Mouse (Mus musculus): ENCODE data around the gene Umps. TPM values are rescaled to one million over a fixed set of nuclear protein-coding genes. Genes with fewer than 3 reads are reported as not detected.
A peak's percentile ranks its signal among the peaks of the same experiment; 100 is the strongest.

Gene Umps
- polyA plus RNA-seq, 1 experiment from 2014 or later, result 24.1 TPM

DNA sequence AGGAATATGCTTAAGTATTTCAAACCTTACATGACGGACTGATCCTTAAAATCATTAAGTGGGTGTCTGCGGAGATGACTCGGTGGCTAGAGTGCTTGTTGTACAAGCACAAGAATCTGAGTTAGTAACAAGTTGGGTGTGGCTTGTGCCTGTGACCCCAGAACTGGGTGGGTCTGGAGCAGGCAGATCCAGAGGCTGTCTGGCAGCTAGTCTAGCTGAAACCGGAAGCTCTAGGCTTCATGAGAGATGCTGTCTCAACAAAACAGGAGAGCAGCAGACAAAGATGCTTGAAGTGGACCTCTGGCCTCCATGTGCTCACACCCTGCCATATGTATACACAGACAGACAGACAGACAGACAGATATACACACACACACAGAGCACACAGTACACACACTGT, 23.9 kb upstream of the Umps start:
- no peak overlapping the region for H3K27ac ChIP-seq
- no peak overlapping the region for H3K9ac ChIP-seq
- no peak overlapping the region for H3K4me2 ChIP-seq
- 0 out of 2 replicates have a peak, but pooled peaks cover 7% of the 10 kb centered on the region for H3K36me3 ChIP-seq (replicated peaks)
- WGBS, result 86% methylated on average over 4 of the region's 4 CpGs
- H3K9me3 ChIP-seq, result no peaks in the 10 kb centered on the region
- no peaks in the 10 kb centered on the region for H3K4me1 ChIP-seq
- H3K4me3 ChIP-seq, result no peak overlapping the region
- no peaks in the 10 kb centered on the region for H3K27me3 ChIP-seq (replicated peaks)
- ATAC-seq (replicated peaks), result no peak

DNA sequence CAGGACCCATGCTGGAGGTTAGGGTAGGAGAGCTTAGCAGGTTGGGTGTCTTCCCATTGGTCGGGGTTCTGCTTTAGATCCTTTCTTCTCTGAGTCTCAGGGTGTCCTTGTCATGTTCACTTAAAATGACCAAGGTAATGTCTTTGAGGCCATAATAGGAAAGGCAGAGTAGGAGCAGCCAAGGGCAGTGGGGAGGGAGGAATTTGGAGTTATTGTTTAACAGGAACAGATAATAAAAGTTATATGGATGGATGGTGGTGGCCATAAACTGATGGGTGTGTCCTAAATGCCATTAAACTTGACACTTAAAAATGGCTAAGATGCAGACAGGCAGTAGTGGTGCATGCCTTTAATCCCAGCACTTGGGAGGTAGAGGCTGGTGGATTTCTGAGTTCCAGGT, 22.3 kb upstream of the Umps start:
- H3K4me3 ChIP-seq, result no peak overlapping the region
- no peak overlapping the region for H3K9ac ChIP-seq
- H3K36me3 ChIP-seq (replicated peaks), result peaks cover 11% of the 10 kb centered on the region; the same call in 1 of the 2 replicates
- H3K9me3 ChIP-seq, result no peaks in the 10 kb centered on the region
- no peak overlapping the region for H3K4me2 ChIP-seq
- ATAC-seq (replicated peaks), result no peak
- no peak overlapping the region for H3K27ac ChIP-seq
- no peaks in the 10 kb centered on the region for H3K27me3 ChIP-seq (replicated peaks)
- no peaks in the 10 kb centered on the region for H3K4me1 ChIP-seq
- WGBS, result 95% methylated on average over 1 of the region's 1 CpGs

DNA sequence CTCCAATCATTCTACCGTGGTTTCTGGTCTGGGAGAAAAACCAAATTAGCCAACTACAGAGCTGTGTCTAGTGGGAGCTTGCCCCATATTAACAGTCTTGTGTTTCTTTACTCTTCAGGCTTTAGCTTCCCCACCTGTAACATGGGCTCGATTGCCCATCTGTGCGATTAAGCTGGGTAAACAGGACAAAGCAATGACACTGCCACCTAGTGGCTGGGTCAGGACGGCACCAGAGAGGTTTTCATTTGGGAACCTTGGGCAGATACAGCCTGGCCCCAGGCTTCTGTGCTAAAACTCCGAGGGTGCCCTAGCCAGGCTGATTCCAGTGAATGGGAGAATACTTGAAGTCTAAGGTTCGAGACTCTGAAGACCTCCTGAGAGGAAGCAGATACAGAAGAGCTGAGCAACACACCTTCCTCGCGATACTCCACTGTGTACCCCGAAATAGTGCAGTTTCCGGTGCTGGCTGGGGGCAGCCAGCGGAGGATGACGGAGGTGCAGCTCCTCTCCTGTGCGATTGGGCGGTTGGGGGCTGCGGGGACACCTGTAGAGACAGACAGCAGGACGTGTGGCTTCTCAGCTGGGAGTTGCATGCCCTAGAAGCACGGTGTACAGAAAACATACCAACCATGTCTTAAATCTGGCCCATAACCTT, 21.6 kb upstream of the Umps start:
- no peaks in the 10 kb centered on the region for H3K9me3 ChIP-seq
- ATAC-seq (replicated peaks), result no peak
- H3K27me3 ChIP-seq (replicated peaks), result no peaks in the 10 kb centered on the region
- WGBS, result 60% methylated on average over 17 of the region's 17 CpGs
- H3K4me1 ChIP-seq, result no peaks in the 10 kb centered on the region
- H3K27ac ChIP-seq, result no peak overlapping the region
- H3K4me3 ChIP-seq, result no peak overlapping the region
- H3K4me2 ChIP-seq, result no peak overlapping the region
- H3K9ac ChIP-seq, result no peak overlapping the region
- peaks cover 11% of the 10 kb centered on the region; the same call in 1 of the 2 replicates for H3K36me3 ChIP-seq (replicated peaks)

DNA sequence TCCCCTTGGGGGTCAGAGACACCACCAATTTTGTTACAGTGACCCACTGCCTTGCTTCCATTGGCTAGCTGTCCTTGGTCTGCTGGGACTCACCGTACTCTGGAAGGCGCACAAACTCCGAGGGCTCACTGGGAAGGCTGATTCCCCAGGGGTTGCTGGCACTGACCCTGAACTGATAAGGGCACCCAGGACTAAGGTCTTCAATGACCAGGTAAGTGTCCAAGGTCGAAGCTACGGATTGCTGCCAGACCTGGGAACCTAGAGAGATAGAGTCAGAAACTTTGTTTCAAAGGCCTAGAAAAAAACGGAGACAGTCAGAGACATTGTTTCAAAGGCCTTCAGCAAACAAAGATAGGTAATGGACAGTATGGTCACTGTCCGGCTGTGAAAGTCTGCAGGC, 20.2 kb upstream of the Umps start:
- H3K4me1 ChIP-seq, result no peaks in the 10 kb centered on the region
- no peak for ATAC-seq (replicated peaks)
- no peak overlapping the region for H3K4me3 ChIP-seq
- H3K4me2 ChIP-seq, result no peak overlapping the region
- H3K9ac ChIP-seq, result no peak overlapping the region
- H3K36me3 ChIP-seq (replicated peaks), result peaks cover 14% of the 10 kb centered on the region; the same call in 1 of the 2 replicates
- H3K27ac ChIP-seq, result no peak overlapping the region
- WGBS, result 87% methylated on average over 7 of the region's 7 CpGs
- H3K27me3 ChIP-seq (replicated peaks), result no peaks in the 10 kb centered on the region
- H3K9me3 ChIP-seq, result no peaks in the 10 kb centered on the region

DNA sequence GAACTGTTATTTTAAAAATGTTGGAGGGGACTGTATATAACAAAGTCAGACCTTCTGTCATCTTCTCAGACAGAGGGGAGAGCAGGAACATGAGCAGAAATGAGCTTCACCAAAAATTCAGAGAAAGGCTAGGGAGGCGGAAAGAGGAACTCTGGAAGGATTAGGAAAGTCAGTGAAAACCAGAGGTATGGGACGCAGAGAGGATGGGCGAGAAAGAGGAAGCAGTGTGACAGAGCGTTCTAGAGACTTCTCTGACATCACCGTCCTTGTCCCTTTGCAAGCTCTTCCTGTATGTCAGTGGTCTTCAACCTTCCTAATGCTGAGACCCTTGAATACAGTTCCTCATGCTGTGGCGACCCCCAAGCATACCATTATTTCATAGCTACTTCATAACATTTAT, 18.5 kb upstream of the Umps start:
- ATAC-seq (replicated peaks), result no peak
- no peak overlapping the region for H3K4me3 ChIP-seq
- no peak overlapping the region for H3K9ac ChIP-seq
- WGBS, result 92% methylated on average over 6 of the region's 6 CpGs
- no peaks in the 10 kb centered on the region for H3K27me3 ChIP-seq (replicated peaks)
- H3K9me3 ChIP-seq, result no peaks in the 10 kb centered on the region
- H3K27ac ChIP-seq, result no peak overlapping the region
- H3K4me2 ChIP-seq, result no peak overlapping the region
- no peaks in the 10 kb centered on the region for H3K4me1 ChIP-seq
- H3K36me3 ChIP-seq (replicated peaks), result peaks cover 14% of the 10 kb centered on the region; the same call in 1 of the 2 replicates

DNA sequence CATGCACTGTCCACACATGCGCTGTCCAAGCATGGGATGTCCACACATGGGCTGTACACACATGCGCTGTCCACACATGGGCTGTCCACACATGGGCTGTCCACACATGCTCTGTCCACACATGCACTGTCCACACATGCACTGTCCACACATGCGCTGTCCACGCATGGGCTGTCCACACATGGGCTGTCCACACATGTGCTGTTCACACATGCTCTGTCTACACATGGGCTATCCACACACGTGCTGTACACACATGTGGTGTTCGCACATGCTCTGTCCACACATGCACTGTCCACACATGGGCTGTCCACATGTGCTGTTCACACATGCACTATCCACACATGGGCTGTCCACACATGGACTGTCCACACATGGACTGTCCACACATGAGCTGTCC, 16.9 kb upstream of the Umps start:
- Histone ChIP-seq H3K4me3 (no peak overlapping the region), H3K9me3 (no peaks in the 10 kb centered on the region), H3K36me3 (replicated peaks) (peaks cover 13% of the 10 kb centered on the region; the same call in 1 of the 2 replicates), H3K4me1 (no peaks in the 10 kb centered on the region), H3K27me3 (replicated peaks) (no peaks in the 10 kb centered on the region), H3K4me2 (no peak overlapping the region), H3K9ac (no peak overlapping the region), H3K27ac (no peak overlapping the region)
- ATAC-seq (replicated peaks), result no peak
- 97% methylated on average over 6 of the region's 6 CpGs for WGBS

DNA sequence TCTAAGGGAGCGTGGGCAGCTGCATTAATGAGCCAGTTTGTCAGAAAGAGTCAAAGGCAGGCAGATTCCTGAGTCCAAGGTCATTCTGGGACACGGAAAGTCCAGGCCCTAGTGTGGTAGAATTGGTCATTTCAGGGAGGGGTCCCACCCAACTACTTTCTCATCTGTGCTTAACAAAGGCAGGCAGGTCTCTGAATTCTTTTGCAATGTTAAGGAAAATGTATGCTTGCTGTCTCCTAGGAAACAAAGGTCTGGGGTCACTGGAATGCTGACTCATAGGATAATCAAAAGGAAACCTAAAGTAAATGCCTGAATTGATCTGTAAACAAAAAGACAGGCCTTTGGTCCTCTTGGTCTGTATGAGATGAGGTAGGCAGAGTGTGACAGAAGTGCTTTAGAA, 13.0 kb upstream of the Umps start:
- H3K9ac ChIP-seq, result no peak overlapping the region
- ATAC-seq (replicated peaks), result no peak
- no peak overlapping the region for H3K4me2 ChIP-seq
- H3K36me3 ChIP-seq (replicated peaks), result peaks cover 27% of the 10 kb centered on the region
- no peak overlapping the region for H3K27ac ChIP-seq
- H3K4me1 ChIP-seq, result no peaks in the 10 kb centered on the region
- WGBS, result 35% methylated on average over 2 of the region's 2 CpGs
- H3K4me3 ChIP-seq, result no peak overlapping the region
- no peaks in the 10 kb centered on the region for H3K27me3 ChIP-seq (replicated peaks)
- no peaks in the 10 kb centered on the region for H3K9me3 ChIP-seq

DNA sequence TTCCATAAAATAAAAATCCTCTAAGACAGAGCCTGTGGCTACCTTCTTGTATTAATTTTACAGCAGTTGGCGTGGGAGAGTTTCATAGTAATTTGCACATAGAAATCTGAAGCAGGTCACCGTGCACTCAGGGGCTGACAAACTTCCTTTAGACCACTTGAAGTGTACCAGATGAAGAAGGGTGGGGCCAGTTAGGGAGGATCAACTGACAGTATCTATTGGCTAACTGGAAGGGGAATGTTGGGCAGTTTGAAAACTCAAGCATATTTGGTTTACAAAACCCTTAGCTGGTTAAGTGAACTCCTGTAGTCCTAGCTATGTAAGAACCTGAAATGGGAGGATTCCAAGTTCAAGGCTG, 424 bp upstream of the Umps start:
- Histone ChIP-seq H3K9me3 (no peaks in the 10 kb centered on the region), H3K4me3 (peak overlapping the region; percentile 67), H3K9ac (peak overlapping the region; percentile 66), H3K27ac (peak overlapping the region; percentile 62), H3K36me3 (replicated peaks) (0 out of 2 replicates have a peak, but pooled peaks cover 10% of the 10 kb centered on the region), H3K27me3 (replicated peaks) (no peaks in the 10 kb centered on the region), H3K4me2 (peak overlapping the region; percentile 95), H3K4me1 (peaks cover 16% of the 10 kb centered on the region)
- 62% methylated on average over 2 of the region's 2 CpGs for WGBS
- ATAC-seq (replicated peaks), result peak; percentile 35

DNA sequence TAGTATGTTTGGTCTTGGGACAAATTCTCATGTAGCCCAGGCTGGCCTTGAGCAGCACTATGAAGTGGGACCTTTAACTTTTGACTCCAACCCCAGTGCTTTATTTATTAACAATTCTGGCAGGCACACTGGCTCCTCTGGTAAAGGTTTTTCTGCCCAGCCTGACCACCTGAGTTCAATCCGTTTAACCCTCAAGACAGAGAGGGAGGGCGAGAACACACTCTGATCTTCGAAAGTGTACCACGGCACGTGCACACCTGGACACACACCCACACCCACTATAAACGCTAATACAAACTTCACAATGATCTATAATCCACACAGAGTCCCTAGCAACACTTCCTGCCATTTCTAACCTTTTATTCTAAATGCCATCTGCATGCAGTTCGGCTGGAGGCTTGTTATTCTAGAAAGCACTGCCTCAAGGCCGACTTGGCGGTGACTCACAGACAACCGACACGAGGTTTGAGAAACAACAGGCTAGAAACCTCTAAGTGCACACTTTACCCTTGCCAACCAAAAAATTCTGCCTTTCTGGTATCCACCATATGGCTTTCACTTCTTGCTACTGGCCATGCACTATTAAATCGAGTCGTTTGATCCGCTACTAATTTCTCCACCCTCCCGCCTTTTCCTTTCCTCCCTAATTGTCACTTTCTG, 830 bp downstream of the Umps start:
- no peaks in the 10 kb centered on the region for H3K27me3 ChIP-seq (replicated peaks)
- peaks cover 16% of the 10 kb centered on the region for H3K4me1 ChIP-seq
- peak overlapping the region; percentile 95 for H3K4me2 ChIP-seq
- H3K9me3 ChIP-seq, result no peaks in the 10 kb centered on the region
- 0 out of 2 replicates have a peak overlapping the region, but pooled peaks have one; percentile 62 for H3K27ac ChIP-seq
- peak overlapping the region; percentile 66 for H3K9ac ChIP-seq
- peak; percentile 27; the same call in 1 of the 2 replicates for ATAC-seq (replicated peaks)
- peaks cover 21% of the 10 kb centered on the region; the same call in 1 of the 2 replicates for H3K36me3 ChIP-seq (replicated peaks)
- peak overlapping the region; percentile 67 for H3K4me3 ChIP-seq
- 15% methylated on average over 15 of the region's 15 CpGs for WGBS

DNA sequence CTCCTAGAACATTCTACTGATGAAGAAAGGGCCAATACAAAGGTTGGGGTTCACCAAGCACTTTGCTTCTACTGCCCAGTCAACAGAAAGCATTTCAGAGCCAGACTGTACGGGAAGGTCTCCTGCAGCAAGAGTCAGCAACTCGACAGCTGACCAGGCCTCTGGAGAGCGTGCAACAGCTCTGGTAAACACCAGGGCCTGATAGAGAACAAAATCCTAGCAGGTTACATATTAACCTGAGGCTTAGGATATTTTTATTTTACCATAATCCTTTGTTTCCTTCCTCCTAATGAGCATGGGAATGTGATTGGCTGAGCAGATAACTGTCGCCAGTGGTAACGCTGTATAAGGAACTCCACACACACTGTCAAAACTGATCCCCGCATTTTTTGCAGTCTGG, 3.3 kb downstream of the Umps start:
- H3K4me1 ChIP-seq, result peaks cover 16% of the 10 kb centered on the region
- H3K9ac ChIP-seq, result no peak overlapping the region
- no peak for ATAC-seq (replicated peaks)
- no peak overlapping the region for H3K4me3 ChIP-seq
- H3K9me3 ChIP-seq, result no peaks in the 10 kb centered on the region
- H3K4me2 ChIP-seq, result no peak overlapping the region
- H3K27me3 ChIP-seq (replicated peaks), result no peaks in the 10 kb centered on the region
- no peak overlapping the region for H3K27ac ChIP-seq
- WGBS, result 94% methylated on average over 6 of the region's 6 CpGs
- peaks cover 25% of the 10 kb centered on the region; the same call in 1 of the 2 replicates for H3K36me3 ChIP-seq (replicated peaks)

DNA sequence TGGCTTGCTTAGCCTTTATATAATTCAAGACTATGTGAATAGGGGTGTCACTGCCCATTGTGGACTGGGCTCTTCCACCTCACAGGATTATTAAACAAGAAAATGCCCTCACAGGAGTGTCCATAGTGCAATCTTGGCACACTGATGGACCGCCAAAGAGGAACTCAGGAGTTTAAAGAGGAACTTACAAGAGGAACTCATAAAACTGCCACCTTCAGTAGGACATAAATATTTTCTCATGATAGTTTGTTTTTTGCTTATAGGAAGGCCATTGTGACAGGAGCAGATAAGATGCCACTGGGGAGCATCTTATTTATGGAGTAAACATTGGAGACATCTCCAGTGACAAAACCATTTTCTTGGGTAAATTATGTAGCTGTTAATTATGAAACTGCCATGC, 12.0 kb downstream of the Umps start:
- H3K4me3 ChIP-seq, result no peak overlapping the region
- WGBS, result 95% methylated on average over 1 of the region's 1 CpGs
- H3K36me3 ChIP-seq (replicated peaks), result peaks cover 18% of the 10 kb centered on the region
- no peaks in the 10 kb centered on the region for H3K27me3 ChIP-seq (replicated peaks)
- H3K9ac ChIP-seq, result no peak overlapping the region
- no peaks in the 10 kb centered on the region for H3K9me3 ChIP-seq
- no peak for ATAC-seq (replicated peaks)
- no peak overlapping the region for H3K27ac ChIP-seq
- no peak overlapping the region for H3K4me2 ChIP-seq
- no peaks in the 10 kb centered on the region for H3K4me1 ChIP-seq

DNA sequence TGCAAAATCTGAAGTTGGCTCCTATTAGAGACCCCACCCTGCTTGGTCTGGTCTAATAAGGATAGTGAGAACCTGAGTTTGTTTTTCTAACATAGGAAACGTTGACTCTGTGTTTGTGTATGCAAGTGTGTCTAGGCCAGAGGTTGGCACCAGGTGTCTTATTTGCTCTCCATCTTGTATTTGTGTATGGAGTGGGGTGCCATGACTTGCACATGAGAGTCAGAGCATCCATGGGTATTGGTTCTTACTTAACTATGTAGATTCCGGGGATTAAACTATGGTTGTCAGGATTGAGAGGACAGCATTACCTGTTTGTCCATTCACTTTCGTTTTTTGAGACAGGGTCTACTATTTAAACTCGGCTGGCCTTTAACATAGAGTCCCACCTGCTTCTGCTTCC, 13.8 kb downstream of the Umps start:
- H3K9me3 ChIP-seq, result no peaks in the 10 kb centered on the region
- no peak overlapping the region for H3K4me2 ChIP-seq
- no peaks in the 10 kb centered on the region for H3K4me1 ChIP-seq
- no peak for ATAC-seq (replicated peaks)
- peaks cover 16% of the 10 kb centered on the region for H3K36me3 ChIP-seq (replicated peaks)
- 86% methylated on average over 4 of the region's 4 CpGs for WGBS
- H3K27me3 ChIP-seq (replicated peaks), result no peaks in the 10 kb centered on the region
- H3K9ac ChIP-seq, result no peak overlapping the region
- H3K27ac ChIP-seq, result no peak overlapping the region
- no peak overlapping the region for H3K4me3 ChIP-seq

DNA sequence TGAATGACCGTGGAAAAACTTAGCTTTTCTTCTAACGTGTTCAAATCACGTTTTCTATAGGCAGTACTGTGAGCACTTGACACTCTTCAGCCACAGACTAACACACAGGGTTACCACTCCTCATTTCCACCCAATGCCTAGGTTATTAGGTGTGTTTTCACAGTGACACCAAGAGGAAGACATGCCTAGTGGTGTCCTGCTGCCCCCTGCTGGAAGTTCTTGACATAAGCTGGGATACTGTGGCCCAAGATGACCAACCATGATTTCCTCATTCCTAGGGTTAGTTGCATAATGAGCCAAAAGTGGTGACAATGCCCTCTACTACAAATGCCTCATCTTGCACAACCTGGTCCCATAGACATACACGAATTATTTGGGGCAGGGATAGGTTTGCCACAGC, 16.0 kb downstream of the Umps start:
- Histone ChIP-seq H3K27ac (no peak overlapping the region), H3K36me3 (replicated peaks) (peaks cover 5% of the 10 kb centered on the region; the same call in 1 of the 2 replicates), H3K4me2 (no peak overlapping the region), H3K9me3 (no peaks in the 10 kb centered on the region), H3K27me3 (replicated peaks) (no peaks in the 10 kb centered on the region), H3K9ac (no peak overlapping the region), H3K4me1 (no peaks in the 10 kb centered on the region), H3K4me3 (no peak overlapping the region)
- ATAC-seq (replicated peaks), result peak; percentile 66
- 16% methylated on average over 4 of the region's 4 CpGs for WGBS
